Mouse (Mus musculus) ES-E14 (cell line): Measurements from ENCODE around the gene Sox5.

Experiments used
- HCFC1 ChIP-seq: IDR thresholded peaks from 2 replicates; pipeline ENCODE4 v1.6.1; 2012; ENCODE audit warnings: low read length, inconsistent platforms, borderline replicate concordance; ENCODE audit not compliant: insufficient read depth
- ZNF384 ChIP-seq: IDR thresholded peaks from 2 replicates; pipeline ENCODE4 v1.6.1; 2012; ENCODE audit warnings: low read depth, low read length, inconsistent platforms

- no peak for TF ChIP-seq ZNF384
- no peak for TF ChIP-seq HCFC1
Observed at GRCm38 (mm10) chr6:144584854-144585253, 196.9 kb downstream of the Sox5 start.
